Mouse (Mus musculus): Measurements from ENCODE around the gene Pink1. TPM values are rescaled to one million over a fixed set of nuclear protein-coding genes. Genes with fewer than 3 reads are reported as not detected.

Gene Pink1
- polyA plus RNA-seq, 2 experiments = 14.3 to 19.2 TPM

DNA sequence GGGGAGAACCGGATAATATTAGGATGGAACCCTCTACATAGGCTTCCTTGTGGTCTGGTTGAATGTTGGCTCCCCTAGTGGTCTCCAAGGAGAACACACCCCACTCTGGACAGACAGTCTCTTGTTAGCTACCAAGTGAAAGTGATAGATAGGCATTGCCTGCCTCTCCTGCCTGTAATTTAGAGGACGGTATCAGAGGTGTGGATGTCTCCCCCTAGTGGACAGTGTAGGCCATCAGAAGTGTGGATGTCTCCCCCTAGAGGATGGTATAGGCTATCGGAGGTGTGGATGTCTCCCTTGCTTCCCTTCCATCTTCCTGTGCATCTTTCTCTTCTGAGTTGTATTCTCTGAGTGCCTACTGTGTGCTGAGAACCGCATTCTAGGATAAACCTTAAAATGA, 43.3 kb downstream of the Pink1 start:
- 17% methylated on average over 4 of the region's 4 CpGs for WGBS (ENCODE audit: insufficient replicate concordance)
- ATAC-seq (ENCODE audit: insufficient read depth) = peak; percentile 70; the same call in 1 of the 2 replicates
- peak; percentile 69 to 76 (median 71) for DNase-seq (ENCODE audit: low read depth in 3 of 3, low spot score in 3 of 3)
- Histone ChIP-seq H3K4me3 (ENCODE audit: insufficient read depth in 1 of 2, low read depth in 2 of 2, low read length in 2 of 2) (no peak overlapping the region), H3K4me1 (replicated peaks; ENCODE audit: control insufficient read depth in 2 of 2, insufficient read depth in 2 of 2, low read length in 1 of 2) (no peaks in the 10 kb centered on the region), H3K27ac (no peak overlapping the region), H3K36me3 (replicated peaks; ENCODE audit: control insufficient read depth, insufficient read depth, low read depth) (no peaks in the 10 kb centered on the region), H3K9ac (replicated peaks) (no peak overlapping the region), H3K9me3 (ENCODE audit: control insufficient read depth, low read length) (no peaks in the 10 kb centered on the region), H3K27me3 (ENCODE audit: control insufficient read depth, insufficient read depth, low read length) (no peaks in the 10 kb centered on the region), H3K4me2 (ENCODE audit: low read depth) (no peak overlapping the region)
- TF ChIP-seq EP300 (IDR thresholded peaks at IDR 0.05; ENCODE audit: low read depth) (no peak), CTCF (IDR thresholded peaks at IDR 0.05; ENCODE audit: low read depth) (peak; percentile 100)

DNA sequence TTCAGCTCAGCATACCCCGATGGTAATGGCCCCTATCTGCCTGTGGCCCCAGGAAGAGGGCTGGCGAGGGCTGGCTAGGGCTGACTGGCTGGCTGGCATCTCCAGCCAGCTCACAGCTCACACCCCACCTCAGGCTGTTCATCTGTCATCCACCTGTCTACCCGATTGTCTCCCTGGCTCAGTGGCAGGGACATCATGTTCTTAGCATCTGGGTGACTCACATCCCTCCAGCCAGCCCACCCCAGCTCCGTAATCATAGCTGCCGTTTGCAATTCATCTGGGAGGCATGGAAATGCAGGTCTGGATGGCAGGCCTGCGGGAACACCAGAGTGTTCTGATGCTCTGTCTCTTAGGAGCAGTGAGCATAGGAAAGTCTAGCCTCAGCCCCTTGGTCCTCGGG, 47.8 kb downstream of the Pink1 start:
- Histone ChIP-seq H3K4me2 (ENCODE audit: low read depth) (no peak overlapping the region), H3K9ac (replicated peaks) (no peak overlapping the region), H3K9me3 (ENCODE audit: control insufficient read depth, low read length) (no peaks in the 10 kb centered on the region), H3K27me3 (ENCODE audit: control insufficient read depth, insufficient read depth, low read length) (no peaks in the 10 kb centered on the region), H3K27ac (no peak overlapping the region), H3K4me3 (ENCODE audit: insufficient read depth in 1 of 2, low read depth in 2 of 2, low read length in 2 of 2) (no peak overlapping the region), H3K4me1 (replicated peaks; ENCODE audit: control insufficient read depth in 2 of 2, insufficient read depth in 2 of 2, low read length in 1 of 2) (no peaks in the 10 kb centered on the region), H3K36me3 (replicated peaks; ENCODE audit: control insufficient read depth, insufficient read depth, low read depth) (no peaks in the 10 kb centered on the region)
- ATAC-seq (ENCODE audit: insufficient read depth) (no peak), DNase-seq (ENCODE audit: low read depth in 3 of 3, low spot score in 3 of 3) (no peak)
- TF ChIP-seq EP300 (IDR thresholded peaks at IDR 0.05; ENCODE audit: low read depth) (no peak), CTCF (IDR thresholded peaks at IDR 0.05; ENCODE audit: low read depth) (no peak)
- 65% methylated on average over 7 of the region's 7 CpGs for WGBS (ENCODE audit: insufficient replicate concordance)

DNA sequence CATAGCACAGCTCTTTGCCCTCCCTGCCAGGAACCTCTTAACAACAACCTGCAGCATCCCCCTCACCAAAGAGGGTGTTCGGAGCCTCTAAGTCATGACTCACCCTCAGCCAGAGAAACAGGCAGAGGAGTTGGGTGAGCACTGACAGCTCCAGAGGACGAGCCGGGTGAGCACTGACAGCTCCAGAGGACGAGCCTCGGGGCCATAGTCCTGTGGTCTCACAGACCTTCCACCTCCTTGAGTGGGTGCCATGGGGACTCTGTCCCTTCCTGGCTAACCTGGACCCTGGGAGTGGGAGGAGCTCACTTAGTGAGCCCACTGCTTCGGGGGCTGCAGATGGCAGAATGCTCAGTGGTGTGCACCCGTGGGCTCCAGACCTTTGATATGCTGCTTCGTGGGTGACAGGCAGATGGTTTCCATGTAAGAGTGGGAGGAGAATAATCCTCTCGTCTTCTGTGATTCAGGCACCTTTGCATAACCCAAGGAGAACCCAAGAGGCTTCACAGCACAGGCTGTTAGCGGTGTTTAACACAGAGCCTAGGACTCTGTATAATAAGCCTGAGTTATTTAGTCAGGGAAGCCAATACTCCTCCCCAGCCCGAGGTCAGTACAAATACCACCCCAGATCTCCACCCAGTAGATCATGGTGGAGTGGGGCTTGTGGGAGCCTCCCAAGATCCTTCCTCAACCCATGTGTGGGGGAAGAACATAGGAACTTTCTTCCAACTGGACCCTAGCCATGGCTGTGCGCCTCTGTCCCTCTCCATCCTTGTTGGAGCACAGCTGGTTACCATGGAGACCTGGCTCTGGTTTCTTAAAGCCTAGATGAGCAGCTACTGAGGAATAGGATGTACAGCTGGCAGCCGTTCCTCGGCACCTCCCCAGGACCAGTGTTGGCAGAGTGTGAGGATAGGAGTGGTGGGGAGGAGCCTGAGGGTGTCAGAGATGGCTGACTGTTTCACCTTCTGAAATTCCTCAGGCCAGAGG, 53.8 kb downstream of the Pink1 start:
- H3K4me3 ChIP-seq (ENCODE audit: insufficient read depth in 1 of 2, low read depth in 2 of 2, low read length in 2 of 2) = no peak overlapping the region
- ATAC-seq (ENCODE audit: insufficient read depth) = no peak
- WGBS (ENCODE audit: insufficient replicate concordance) = 52% methylated on average over 14 of the region's 14 CpGs
- TF ChIP-seq CTCF (IDR thresholded peaks at IDR 0.05; ENCODE audit: low read depth) (no peak), EP300 (IDR thresholded peaks at IDR 0.05; ENCODE audit: low read depth) (no peak)
- no peak overlapping the region for H3K4me2 ChIP-seq (ENCODE audit: low read depth)
- H3K4me1 ChIP-seq (replicated peaks; ENCODE audit: control insufficient read depth in 2 of 2, insufficient read depth in 2 of 2, low read length in 1 of 2) = no peaks in the 10 kb centered on the region
- H3K27ac ChIP-seq = no peak overlapping the region
- H3K36me3 ChIP-seq (replicated peaks; ENCODE audit: control insufficient read depth, insufficient read depth, low read depth) = no peaks in the 10 kb centered on the region
- no peak overlapping the region for H3K9ac ChIP-seq (replicated peaks)
- H3K27me3 ChIP-seq (ENCODE audit: control insufficient read depth, insufficient read depth, low read length) = no peaks in the 10 kb centered on the region
- no peak for DNase-seq (ENCODE audit: low read depth in 3 of 3, low spot score in 3 of 3)
- H3K9me3 ChIP-seq (ENCODE audit: control insufficient read depth, low read length) = no peaks in the 10 kb centered on the region

DNA sequence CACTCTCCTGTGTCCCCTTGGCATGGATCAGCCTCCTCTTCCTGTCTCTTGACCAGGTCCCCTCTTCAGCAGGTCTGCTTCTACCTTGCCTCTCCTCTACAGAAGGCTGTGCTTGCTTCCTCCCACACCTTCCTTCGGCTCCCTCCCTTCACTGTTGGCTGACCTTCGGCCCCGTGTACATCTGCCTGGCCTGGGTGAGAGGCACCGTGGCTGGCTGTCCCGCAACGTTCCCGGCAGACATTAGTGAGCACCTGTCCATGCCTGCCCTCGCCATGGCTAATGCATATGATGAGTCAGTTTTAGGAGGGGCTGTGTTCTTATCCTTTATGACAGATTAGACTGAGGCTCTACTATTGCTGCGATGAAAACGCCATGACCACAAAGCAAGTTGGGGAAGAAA, 58.2 kb downstream of the Pink1 start:
- H3K27me3 ChIP-seq (ENCODE audit: control insufficient read depth, insufficient read depth, low read length) = no peaks in the 10 kb centered on the region; the same call in none of the 2 replicates
- ATAC-seq (ENCODE audit: insufficient read depth) (no peak), DNase-seq (ENCODE audit: low read depth in 3 of 3, low spot score in 3 of 3) (no peak)
- 66% methylated on average over 10 of the region's 10 CpGs for WGBS (ENCODE audit: insufficient replicate concordance)
- TF ChIP-seq CTCF (IDR thresholded peaks at IDR 0.05; ENCODE audit: low read depth) = no peak
- TF ChIP-seq EP300 (IDR thresholded peaks at IDR 0.05; ENCODE audit: low read depth) = no peak
- no peaks in the 10 kb centered on the region for H3K9me3 ChIP-seq (ENCODE audit: control insufficient read depth, low read length)
- no peak overlapping the region for H3K9ac ChIP-seq (replicated peaks)
- H3K36me3 ChIP-seq (replicated peaks; ENCODE audit: control insufficient read depth, insufficient read depth, low read depth) = no peaks in the 10 kb centered on the region
- no peak overlapping the region for H3K27ac ChIP-seq
- peaks cover 0 to 1% of the 10 kb centered on the region in 2 experiments; a peak in 1 of 4 replicates for H3K4me1 ChIP-seq (replicated peaks; ENCODE audit: control insufficient read depth in 2 of 2, insufficient read depth in 2 of 2, low read length in 1 of 2)
- no peak overlapping the region for H3K4me3 ChIP-seq (ENCODE audit: insufficient read depth in 1 of 2, low read depth in 2 of 2, low read length in 2 of 2)
- H3K4me2 ChIP-seq (ENCODE audit: low read depth) = no peak overlapping the region

Small RNAs within 50 kb of the gene (microRNA-seq; reads per million reads assigned to microRNA genes)
- gene Gm27646 = not detected
- gene Mir7019 = not detected

Other genes with a start within 250 kb of the Pink1 start
- 25.2 and 34.7 TPM in 2 replicates for gene Hp1bp3, start 110.0 kb downstream of the Pink1 start, polyA plus RNA-seq (2012; rRNA removed)
- 36.1 and 41.9 TPM in 2 replicates for gene Hp1bp3, start 110.0 kb downstream of the Pink1 start, polyA plus RNA-seq (2014; fragmentation: Nextera tagmentation; extraction: Ambion mirVana)
- 0.68 and 1.2 TPM in 2 replicates for gene Sh2d5, start 75.9 kb downstream of the Pink1 start, polyA plus RNA-seq (2012; rRNA removed)
- gene Sh2d5, start 75.9 kb downstream of the Pink1 start, polyA plus RNA-seq (2014; fragmentation: Nextera tagmentation; extraction: Ambion mirVana) = 0.27 and 0.47 TPM in 2 replicates
- 0.12 and 0.19 TPM in 2 replicates for gene Kif17, start 75.9 kb downstream of the Pink1 start, polyA plus RNA-seq (2012; rRNA removed)
- gene Kif17, start 75.9 kb downstream of the Pink1 start, polyA plus RNA-seq (2014; fragmentation: Nextera tagmentation; extraction: Ambion mirVana) = 0.06 and 0.18 TPM in 2 replicates
- 83.1 and 91.7 TPM in 2 replicates for gene Ddost, start 21.6 kb downstream of the Pink1 start, polyA plus RNA-seq (2012; rRNA removed)
- 135 and 141 TPM in 2 replicates for gene Ddost, start 21.6 kb downstream of the Pink1 start, polyA plus RNA-seq (2014; fragmentation: Nextera tagmentation; extraction: Ambion mirVana)
- 2.6 and 2.7 TPM in 2 replicates for gene Cda, start 41.7 kb upstream of the Pink1 start, polyA plus RNA-seq (2012; rRNA removed)
- gene Cda, start 41.7 kb upstream of the Pink1 start, polyA plus RNA-seq (2014; fragmentation: Nextera tagmentation; extraction: Ambion mirVana) = 3.3 and 3.7 TPM in 2 replicates
- not detected in 2 replicates for gene Fam43b, start 70.2 kb upstream of the Pink1 start, polyA plus RNA-seq (2012; rRNA removed)
- gene Fam43b, start 70.2 kb upstream of the Pink1 start, polyA plus RNA-seq (2014; fragmentation: Nextera tagmentation; extraction: Ambion mirVana) = not detected in 2 replicates
- gene Mul1, start 108.4 kb upstream of the Pink1 start, polyA plus RNA-seq (2012; rRNA removed) = 3.8 and 4.3 TPM in 2 replicates
- gene Mul1, start 108.4 kb upstream of the Pink1 start, polyA plus RNA-seq (2014; fragmentation: Nextera tagmentation; extraction: Ambion mirVana) = 7.7 and 8.7 TPM in 2 replicates
- gene Camk2n1, start 128.0 kb upstream of the Pink1 start, polyA plus RNA-seq (2012; rRNA removed) = 2.3 and 2.6 TPM in 2 replicates
- 1.1 TPM in 2 replicates for gene Camk2n1, start 128.0 kb upstream of the Pink1 start, polyA plus RNA-seq (2014; fragmentation: Nextera tagmentation; extraction: Ambion mirVana)

Measured in liver, embryonic 14.5 days (tissue).